In genomic region chr8:118518030-118518741, GRCm38 (mm10) we compare ENCODE assay signal across 9 mouse cellular contexts.
A peak's percentile ranks its signal among the peaks of the same experiment; 100 is the strongest.
DNase-seq lines count a peak whose midpoint lies in the region; ATAC-seq lines count a peak whose summit lies in the region.
"Had no signal": no experiment of that assay in that cellular context is flagged by ENCODE, and none has a peak within 500 bp of the region (broad histone marks: within the 10 kb centered on the region; RNA-seq: fewer than 3 reads in every experiment).

No protein-coding gene starts in this region.

- no peaks in the 10 kb centered on the region for H3K27me3 ChIP-seq in heart, embryonic 11.5 days (ENCODE audit: control insufficient read depth, insufficient read depth, low read length)
- H3K27me3 ChIP-seq in stomach, embryonic 15.5 days (replicated peaks): no peaks in the 10 kb centered on the region
- H3K27me3 ChIP-seq in hindbrain, embryonic 13.5 days: no peaks in the 10 kb centered on the region

- peak; percentile 53 to 58 for DNase-seq in heart, adult 18-20 months
- DNase-seq in gastrocnemius, postnatal 10 days: peak; percentile 57
- DNase-seq in layer of hippocampus, postnatal 10 days (ENCODE audit: low spot score in 2 of 2): peak; percentile 37 to 50
- no peak for DNase-seq in c-Kit-positive CD71-positive TER-119-positive erythroid progenitor cells, embryonic 14.5 days (ENCODE audit: low spot score)

- no peaks in the 10 kb centered on the region for H3K36me3 ChIP-seq in heart, embryonic 11.5 days (ENCODE audit: control insufficient read depth, insufficient read depth, low read length)
- H3K36me3 ChIP-seq in stomach, embryonic 15.5 days: no peaks in the 10 kb centered on the region
- H3K36me3 ChIP-seq in hindbrain, embryonic 13.5 days: no peaks in the 10 kb centered on the region

- H3K27ac ChIP-seq in heart, embryonic 11.5 days (ENCODE audit: low read depth, low read length): no peak overlapping the region
- 0 out of 2 replicates have a peak overlapping the region, but pooled peaks have one; percentile 4 for H3K27ac ChIP-seq in brown adipose tissue, adult 24 weeks (replicated peaks; ENCODE audit: low read depth, low read length)
- peak overlapping the region; percentile 3; the same call in 1 of the 2 replicates for H3K27ac ChIP-seq in stomach, embryonic 15.5 days
- H3K27ac ChIP-seq in hindbrain, embryonic 13.5 days: no peak overlapping the region

- ATAC-seq in heart, embryonic 11.5 days (replicated peaks; ENCODE audit: insufficient number of reproducible peaks, low FRiP score, low TSS enrichment): no peak
- no peak for ATAC-seq in stomach, embryonic 15.5 days (ENCODE audit: insufficient read depth, low FRiP score, low read depth)
- no peak for ATAC-seq in hindbrain, embryonic 13.5 days (ENCODE audit: low FRiP score)

- no peak overlapping the region for H3K4me3 ChIP-seq in heart, embryonic 11.5 days (ENCODE audit: low read depth, low read length)
- H3K4me3 ChIP-seq in brown adipose tissue, adult 24 weeks (ENCODE audit: insufficient read depth, low read depth, low read length): no peak overlapping the region
- H3K4me3 ChIP-seq in stomach, embryonic 15.5 days (replicated peaks): no peak overlapping the region
- H3K4me3 ChIP-seq in hindbrain, embryonic 13.5 days: no peak overlapping the region
- H3K4me3 ChIP-seq: erythroblast, embryonic 14.5 days had no signal

- H3K4me2 ChIP-seq in heart, embryonic 11.5 days: no peak overlapping the region
- H3K4me2 ChIP-seq in stomach, embryonic 15.5 days: no peak overlapping the region
- no peak overlapping the region for H3K4me2 ChIP-seq in hindbrain, embryonic 13.5 days

- H3K9me3 ChIP-seq in heart, embryonic 11.5 days (replicated peaks; ENCODE audit: control insufficient read depth, low read length): no peaks in the 10 kb centered on the region
- H3K9me3 ChIP-seq in stomach, embryonic 15.5 days: no peaks in the 10 kb centered on the region
- no peaks in the 10 kb centered on the region for H3K9me3 ChIP-seq in hindbrain, embryonic 13.5 days

- no peaks in the 10 kb centered on the region for H3K4me1 ChIP-seq in heart, embryonic 11.5 days (ENCODE audit: control insufficient read depth, insufficient read depth, low read length)
- H3K4me1 ChIP-seq in brown adipose tissue, adult 24 weeks (ENCODE audit: control insufficient read depth, insufficient read depth, insufficient read length, low read length): peaks cover 24% of the 10 kb centered on the region
- H3K4me1 ChIP-seq in stomach, embryonic 15.5 days: peaks cover 8% of the 10 kb centered on the region
- peaks cover 28% of the 10 kb centered on the region for H3K4me1 ChIP-seq in hindbrain, embryonic 13.5 days (replicated peaks)

- 61% methylated on average over 13 of the region's 13 CpGs for WGBS in heart, embryonic 11.5 days (ENCODE audit: insufficient replicate concordance)
- 29% methylated on average over 13 of the region's 13 CpGs for WGBS in stomach, embryonic 15.5 days
- whole genome bisulfite sequencing in hindbrain, embryonic 13.5 days: 69% methylated on average over 13 of the region's 13 CpGs

- no peak overlapping the region for H3K9ac ChIP-seq in heart, embryonic 11.5 days (ENCODE audit: low read depth, low read length)
- H3K9ac ChIP-seq in stomach, embryonic 15.5 days: no peak overlapping the region
- H3K9ac ChIP-seq in hindbrain, embryonic 13.5 days: no peak overlapping the region

Comparison
In these comparisons a context has a peak if more than half of its experiments do, and no peak if none do; other contexts are left out.
1. H3K27ac ChIP-seq: peak in brown adipose tissue, adult 24 weeks (single experiment) and stomach, embryonic 15.5 days (single experiment); none in heart, embryonic 11.5 days (single experiment) and hindbrain, embryonic 13.5 days (single experiment).